Mouse (Mus musculus): ENCODE results near the gene Nrip2.

DNA sequence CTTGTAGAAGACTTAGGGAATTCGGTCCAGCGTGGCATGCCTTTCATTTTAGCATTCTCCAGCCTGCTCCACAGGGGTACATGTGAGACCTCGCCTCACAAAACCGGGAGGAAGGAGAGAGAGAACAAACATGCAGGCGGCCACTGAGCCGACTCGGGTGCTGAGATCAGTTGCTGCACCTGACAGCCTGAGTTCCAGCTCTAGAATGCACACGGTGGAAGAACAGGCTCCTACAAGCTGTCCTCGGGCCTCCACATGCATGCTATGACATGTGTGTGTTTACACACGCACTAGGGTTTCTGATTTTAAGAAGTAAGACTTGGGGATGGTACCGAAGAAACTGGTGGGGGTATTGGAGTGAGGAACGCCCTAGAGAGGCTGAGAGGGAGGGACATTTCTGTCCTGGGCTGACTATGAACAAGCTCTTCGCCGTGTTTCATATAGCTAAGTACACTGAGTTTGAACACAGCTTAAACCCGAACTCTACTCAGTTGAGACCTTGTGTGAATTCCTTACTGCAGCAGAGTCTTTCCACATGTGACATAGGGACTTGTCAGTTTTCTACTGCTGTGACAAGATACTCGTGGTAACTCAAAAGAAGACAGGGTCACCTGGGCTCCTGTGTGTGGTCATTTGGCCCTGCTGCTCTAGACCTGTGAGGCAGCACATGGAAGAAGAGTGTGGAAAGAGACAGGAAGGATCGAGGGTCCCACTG is 22.6 kb upstream of the Nrip2 start:
- no peak for TF ChIP-seq CTCF (IDR thresholded peaks at IDR 0.05; ENCODE audit: borderline replicate concordance, insufficient read depth, low read depth, low read length)
- TF ChIP-seq POLR2A (IDR thresholded peaks at IDR 0.05; ENCODE audit: borderline replicate concordance, insufficient read depth, low read length) = no peak

Measured in cerebellum, adult 2 months (tissue).